Mouse (Mus musculus) ES-CJ7 (cell line): ENCODE measurements around the gene Ranbp9.

Experiments used
- DNase-seq: peaks from one replicate; pipeline ENCODE4 v3.0.0; 2011; ENCODE audit warnings: low read depth, low spot score

The Ranbp9 gene

GRCm38 (mm10) chr13:43364985-43365824 is 115.9 kb downstream of the Ranbp9 start, which contains the start of gene Sirt5:
Gene Sirt5, plus strand, starts transcription at chr13:43365496.
- DNase-seq, result peak; percentile 97

- no peak for DNase-seq
Observed at GRCm38 (mm10) chr13:43362353-43362752, 118.7 kb downstream of the Ranbp9 start.

- no peak for DNase-seq
Observed at GRCm38 (mm10) chr13:43360534-43360933, 120.5 kb downstream of the Ranbp9 start.

- DNase-seq, result no peak
Observed at GRCm38 (mm10) chr13:43356346-43357125, 124.5 kb downstream of the Ranbp9 start.

- DNase-seq, result no peak
Observed at GRCm38 (mm10) chr13:43354362-43354761, 126.7 kb downstream of the Ranbp9 start.

DNA sequence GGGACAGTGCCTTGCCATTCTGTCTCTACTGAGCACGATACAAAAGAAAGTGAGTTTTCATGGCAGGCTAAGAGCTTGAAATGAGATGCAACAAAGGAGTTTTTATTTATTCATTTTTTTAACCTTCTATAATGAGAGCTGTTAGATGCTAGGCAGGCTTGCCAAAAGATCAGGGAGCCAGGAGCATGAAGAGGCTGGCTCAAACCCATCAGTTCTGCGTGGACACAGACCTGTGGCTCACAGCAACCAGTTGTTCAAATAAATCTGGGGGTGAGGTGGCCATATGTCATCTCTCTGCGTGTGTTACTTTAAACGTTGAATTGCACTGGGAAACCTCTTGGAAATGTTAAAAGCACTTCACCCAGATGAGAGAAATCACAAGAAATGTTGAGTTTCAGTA is 127.7 kb downstream of the Ranbp9 start:
- DNase-seq, result no peak
